Mouse (Mus musculus): Measurements from ENCODE around the gene B3galt5. TPM values are rescaled to one million over a fixed set of nuclear protein-coding genes. Genes with fewer than 3 reads are reported as not detected.

The B3galt5 gene
- 0.08 TPM in 1 of 2 replicates, not detected in the other for total RNA-seq (2014; rRNA removed; ENCODE audit: low replicate concordance)
- polyA plus RNA-seq (2015; fragmentation: Nextera tagmentation; extraction: Ambion mirVana), result not detected in 2 replicates

GRCm38 (mm10) chr16:96235366-96235970 is at the start of gene B3galt5:
Gene B3galt5, plus strand, starts transcription at chr16:96235801.
- Histone ChIP-seq H3K27ac (ENCODE audit: low read depth) (no peak within 1 kb of the TSS), H3K4me2 (ENCODE audit: low read depth, low read length) (no peak within 1 kb of the TSS), H3K9me3 (replicated peaks; ENCODE audit: control insufficient read depth, low read length) (no peaks in the 10 kb centered on the region), H3K4me3 (ENCODE audit: low read depth, low read length) (no peak within 1 kb of the TSS), H3K4me1 (ENCODE audit: control insufficient read depth, insufficient read depth) (no peaks in the 10 kb centered on the region), H3K36me3 (replicated peaks; ENCODE audit: control insufficient read depth, insufficient read depth, low read length) (no peaks in the 10 kb centered on the region), H3K9ac (replicated peaks; ENCODE audit: low read depth, low read length) (no peak within 1 kb of the TSS), H3K27me3 (ENCODE audit: control insufficient read depth, insufficient read depth, low read length) (no peaks in the 10 kb centered on the region)
- no peak for ATAC-seq (ENCODE audit: insufficient read depth, low read depth)
- WGBS, result 81% methylated on average over 17 of the region's 17 CpGs
- no peak for DNase-seq (ENCODE audit: low spot score)
- TF ChIP-seq EP300 (IDR thresholded peaks at IDR 0.05; ENCODE audit: low read depth), result no peak
- no peak for TF ChIP-seq CTCF (IDR thresholded peaks at IDR 0.05; ENCODE audit: low read depth)

- H3K9me3 ChIP-seq (replicated peaks; ENCODE audit: control insufficient read depth, low read length), result no peaks in the 10 kb centered on the region
- TF ChIP-seq CTCF (IDR thresholded peaks at IDR 0.05; ENCODE audit: low read depth) (no peak), EP300 (IDR thresholded peaks at IDR 0.05; ENCODE audit: low read depth) (no peak)
- DNase-seq (ENCODE audit: low spot score) (no peak), ATAC-seq (ENCODE audit: insufficient read depth, low read depth) (no peak)
- WGBS, result 73% methylated on average over 5 of the region's 5 CpGs
- H3K27me3 ChIP-seq (ENCODE audit: control insufficient read depth, insufficient read depth, low read length), result no peaks in the 10 kb centered on the region
- no peak overlapping the region for H3K9ac ChIP-seq (replicated peaks; ENCODE audit: low read depth, low read length)
- H3K27ac ChIP-seq (ENCODE audit: low read depth), result no peak overlapping the region
- H3K4me3 ChIP-seq (ENCODE audit: low read depth, low read length), result no peak overlapping the region
- no peak overlapping the region for H3K4me2 ChIP-seq (ENCODE audit: low read depth, low read length)
- H3K4me1 ChIP-seq (ENCODE audit: control insufficient read depth, insufficient read depth), result 0 out of 2 replicates have a peak, but pooled peaks cover 2% of the 10 kb centered on the region
- no peaks in the 10 kb centered on the region for H3K36me3 ChIP-seq (replicated peaks; ENCODE audit: control insufficient read depth, insufficient read depth, low read length)
Measured at GRCm38 (mm10) chr16:96187619-96188018, 48.0 kb upstream of the B3galt5 start.

DNA sequence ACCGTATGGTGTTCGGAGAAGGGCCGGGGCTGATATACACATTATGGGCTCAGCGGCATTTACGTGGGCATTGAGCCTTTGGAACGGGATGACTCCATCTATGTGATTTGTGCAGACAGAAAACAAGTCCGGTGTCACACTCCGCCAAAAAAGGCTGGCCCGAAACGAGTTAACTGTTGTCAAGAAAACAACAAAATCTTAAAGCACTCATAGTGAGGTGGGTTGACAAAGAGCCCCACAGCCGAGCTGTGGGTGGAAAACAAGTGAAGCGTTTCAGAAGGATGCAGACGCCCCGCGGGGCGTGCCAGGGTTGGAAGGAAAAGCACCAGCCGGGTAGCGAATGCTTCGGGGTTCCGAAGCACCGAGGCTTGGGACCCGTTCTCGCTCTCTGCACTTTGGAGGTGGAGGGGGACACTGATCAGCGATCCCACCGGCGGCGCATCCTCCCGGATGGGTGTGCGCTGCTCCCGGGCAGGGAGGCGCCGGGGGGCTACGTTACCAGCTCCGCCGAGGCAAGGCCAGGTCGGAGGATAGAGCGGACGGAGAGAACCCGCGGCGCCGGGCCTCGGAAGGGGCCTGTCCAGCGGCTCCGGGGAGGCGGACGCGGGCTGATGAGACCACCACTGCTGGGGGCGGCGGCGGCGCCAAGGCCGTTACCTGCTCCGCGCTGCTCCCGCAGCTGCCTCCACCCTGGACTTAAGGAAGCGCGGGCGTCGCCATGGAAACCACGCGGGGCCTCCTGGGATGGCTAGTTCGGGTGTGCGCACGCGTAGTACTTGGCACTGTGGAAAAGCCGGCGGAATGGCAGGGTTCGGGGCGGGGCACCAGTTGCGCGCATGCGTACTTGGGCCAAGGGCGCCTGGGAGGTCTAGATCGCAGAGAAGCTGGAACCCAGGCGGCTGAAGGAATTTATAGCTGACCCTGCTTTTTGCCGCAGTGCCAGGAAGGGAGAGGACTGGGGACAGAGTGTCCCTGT is 43.8 kb upstream of the B3galt5 start, which contains the start of gene Lca5l:
Gene Lca5l (minus strand): TSS at position 741 of the 976 bp plus-strand sequence.
- Histone ChIP-seq H3K36me3 (replicated peaks; ENCODE audit: control insufficient read depth, insufficient read depth, low read length) (no peaks in the 10 kb centered on the region), H3K4me1 (ENCODE audit: control insufficient read depth, insufficient read depth) (0 out of 2 replicates have a peak, but pooled peaks cover 6% of the 10 kb centered on the region), H3K27ac (ENCODE audit: low read depth) (peak within 1 kb of the TSS; percentile 90), H3K9ac (replicated peaks; ENCODE audit: low read depth, low read length) (peak within 1 kb of the TSS; percentile 64), H3K4me2 (ENCODE audit: low read depth, low read length) (peak within 1 kb of the TSS; percentile 92), H3K4me3 (ENCODE audit: low read depth, low read length) (peak within 1 kb of the TSS; percentile 91), H3K9me3 (replicated peaks; ENCODE audit: control insufficient read depth, low read length) (no peaks in the 10 kb centered on the region), H3K27me3 (ENCODE audit: control insufficient read depth, insufficient read depth, low read length) (no peaks in the 10 kb centered on the region)
- DNase-seq (ENCODE audit: low spot score) (peak; percentile 98), ATAC-seq (ENCODE audit: insufficient read depth, low read depth) (peak; percentile 97)
- WGBS, result under 1% methylated on average over 77 of the region's 77 CpGs
- TF ChIP-seq CTCF (IDR thresholded peaks at IDR 0.05; ENCODE audit: low read depth) (no peak), EP300 (IDR thresholded peaks at IDR 0.05; ENCODE audit: low read depth) (no peak)

DNA sequence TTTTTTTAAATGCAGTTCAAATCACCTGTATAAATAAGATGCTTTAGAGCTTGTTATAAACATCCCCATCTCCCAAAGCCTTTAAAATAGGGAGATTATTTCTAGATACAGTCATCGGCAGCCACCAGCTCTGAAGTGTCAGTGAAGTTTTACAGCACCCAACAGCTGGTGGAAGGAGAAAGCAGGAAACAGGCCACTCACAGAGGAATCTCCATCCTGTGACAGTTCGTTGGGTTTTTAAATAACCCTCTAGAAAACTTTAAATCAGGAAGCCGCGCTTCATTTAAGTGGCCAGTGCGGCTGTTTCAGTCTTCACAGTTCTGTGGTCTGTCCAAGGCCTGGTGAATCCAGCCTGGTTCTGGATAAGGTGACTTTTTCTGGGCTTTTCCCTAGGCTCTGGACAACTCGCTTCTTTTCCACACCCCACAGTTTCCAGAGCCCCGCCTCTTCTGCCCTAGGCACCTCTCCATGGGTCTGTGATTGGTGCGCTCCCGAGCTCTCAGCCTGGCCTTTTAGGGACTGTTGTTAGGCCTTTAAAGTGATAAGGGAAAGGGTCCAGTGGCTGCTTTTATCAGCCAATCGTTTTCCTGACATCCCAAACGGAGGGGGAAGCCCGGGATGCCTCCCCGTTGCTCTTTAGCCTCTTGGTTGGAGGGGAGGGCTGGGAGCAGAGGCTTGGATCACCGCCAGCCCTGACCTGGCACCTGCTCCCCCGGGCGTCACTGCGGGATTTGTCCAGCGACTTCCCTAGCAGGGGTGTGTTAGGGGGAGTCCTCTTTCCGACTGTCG is 35.5 kb upstream of the B3galt5 start, which contains the start of gene Sh3bgr:
Gene Sh3bgr (plus strand): TSS at position 538 of the 789 bp plus-strand sequence.
- Histone ChIP-seq H3K9me3 (replicated peaks; ENCODE audit: control insufficient read depth, low read length) (no peaks in the 10 kb centered on the region), H3K27ac (ENCODE audit: low read depth) (peak within 1 kb of the TSS; percentile 96), H3K9ac (replicated peaks; ENCODE audit: low read depth, low read length) (peak within 1 kb of the TSS; percentile 66), H3K27me3 (ENCODE audit: control insufficient read depth, insufficient read depth, low read length) (no peaks in the 10 kb centered on the region), H3K36me3 (replicated peaks; ENCODE audit: control insufficient read depth, insufficient read depth, low read length) (no peaks in the 10 kb centered on the region), H3K4me2 (ENCODE audit: low read depth, low read length) (peak within 1 kb of the TSS; percentile 62), H3K4me1 (ENCODE audit: control insufficient read depth, insufficient read depth) (peaks cover 6% of the 10 kb centered on the region; the same call in 1 of the 2 replicates), H3K4me3 (ENCODE audit: low read depth, low read length) (peak within 1 kb of the TSS; percentile 49)
- peak; percentile 94 for DNase-seq (ENCODE audit: low spot score)
- WGBS, result under 1% methylated on average over 20 of the region's 20 CpGs
- ATAC-seq (ENCODE audit: insufficient read depth, low read depth), result peak; percentile 96
- TF ChIP-seq EP300 (IDR thresholded peaks at IDR 0.05; ENCODE audit: low read depth) (peak; percentile 82), CTCF (IDR thresholded peaks at IDR 0.05; ENCODE audit: low read depth) (no peak)

GRCm38 (mm10) chr16:96200702-96201028 is 34.9 kb upstream of the B3galt5 start:
- ATAC-seq (ENCODE audit: insufficient read depth, low read depth), result no peak; the same call in 1 of the 2 replicates
- H3K4me3 ChIP-seq (ENCODE audit: low read depth, low read length), result peak overlapping the region; percentile 49
- no peaks in the 10 kb centered on the region for H3K27me3 ChIP-seq (ENCODE audit: control insufficient read depth, insufficient read depth, low read length)
- H3K4me1 ChIP-seq (ENCODE audit: control insufficient read depth, insufficient read depth), result peaks cover 6% of the 10 kb centered on the region
- WGBS, result 15% methylated on average over 9 of the region's 9 CpGs
- peak overlapping the region; percentile 66 for H3K9ac ChIP-seq (replicated peaks; ENCODE audit: low read depth, low read length)
- no peak for DNase-seq (ENCODE audit: low spot score)
- TF ChIP-seq CTCF (IDR thresholded peaks at IDR 0.05; ENCODE audit: low read depth) (no peak), EP300 (IDR thresholded peaks at IDR 0.05; ENCODE audit: low read depth) (no peak)
- no peaks in the 10 kb centered on the region for H3K9me3 ChIP-seq (replicated peaks; ENCODE audit: control insufficient read depth, low read length)
- H3K4me2 ChIP-seq (ENCODE audit: low read depth, low read length), result peak overlapping the region; percentile 62
- H3K27ac ChIP-seq (ENCODE audit: low read depth), result peak overlapping the region; percentile 96
- H3K36me3 ChIP-seq (replicated peaks; ENCODE audit: control insufficient read depth, insufficient read depth, low read length), result no peaks in the 10 kb centered on the region

Data from heart, postnatal 0 days (tissue).